Mouse (Mus musculus) mature B cell (primary cell): Measurements from ENCODE around the gene Stn1.
"Not testable (repeated sequence)": the region's sequence is repeated elsewhere in the genome, so short reads cannot be mapped to it uniquely, and the experiment has no call there.

Experiments
- in situ Hi-C: fragments of 300-500 bp; cut with MboI; formaldehyde crosslinking; loops from 2 replicates; pipeline ENCODE4 v1.14.3; 2019

Stn1 gene

DNA sequence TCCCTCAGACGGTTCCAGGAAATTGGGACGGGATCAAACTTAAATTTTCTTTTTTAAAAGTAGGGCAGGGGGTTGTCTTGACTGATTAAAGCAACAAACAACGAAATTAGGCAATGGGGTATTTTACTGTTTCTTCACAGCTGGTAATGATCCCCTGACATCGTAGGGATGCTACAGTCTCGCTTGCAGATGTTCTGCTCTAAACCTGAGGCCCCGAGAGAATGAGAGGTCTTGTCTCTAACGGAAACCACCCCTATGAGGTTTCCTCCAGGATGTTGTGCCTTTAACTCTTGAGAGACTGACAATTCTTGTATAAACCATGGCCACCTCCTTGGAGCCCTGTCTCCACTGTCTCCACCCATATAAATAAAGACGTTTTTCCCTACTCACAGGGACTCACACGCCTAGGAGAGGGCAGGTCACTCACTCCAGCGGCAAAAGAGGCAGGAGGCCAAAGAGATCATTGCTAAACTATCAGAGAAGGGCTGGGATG, at the start of gene Stn1:
Stn1 (minus strand) TSS at position 208 of the 493 bp plus-strand sequence.
- in situ Hi-C loops = no loop called here

- in situ Hi-C loops = no loop called here
Measured at GRCm38 (mm10) chr19:47587009-47587408, 49.7 kb upstream of the Stn1 start.

GRCm38 (mm10) chr19:47585772-47586171, 48.5 kb upstream of the Stn1 start:
- in situ Hi-C loops = no loop called here

GRCm38 (mm10) chr19:47579788-47580631, 42.7 kb upstream of the Stn1 start:
- in situ Hi-C loops = no loop called here

DNA sequence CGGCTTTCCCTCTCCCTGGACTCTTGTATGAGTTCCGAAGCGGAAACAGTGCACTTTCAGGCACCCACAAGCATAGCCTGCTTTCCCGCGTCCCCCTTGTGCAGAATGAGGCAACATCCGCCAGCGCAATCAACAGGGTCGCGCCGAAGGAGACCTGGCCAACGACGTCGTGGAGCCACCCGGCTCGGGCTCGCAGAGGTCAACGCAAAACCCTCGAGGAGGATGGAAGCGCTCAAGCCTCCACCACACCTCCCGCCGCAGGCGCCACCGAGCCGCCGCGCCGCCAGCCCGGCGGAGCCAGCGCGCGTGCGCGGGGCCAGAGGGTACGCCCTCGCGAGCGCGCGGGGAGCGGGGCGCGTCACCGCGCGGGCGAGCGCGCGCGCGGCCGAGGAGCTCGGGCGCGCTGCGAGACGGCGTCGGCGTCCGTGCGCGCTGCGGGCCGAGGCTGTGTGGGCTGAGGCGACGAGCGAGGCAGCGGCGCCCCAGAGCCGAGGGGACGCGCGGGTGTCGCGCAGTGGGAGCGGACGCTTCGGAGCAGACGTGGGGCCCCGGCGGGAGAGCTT, 42.0 kb upstream of the Stn1 start, which contains the start of gene Slk:
Slk (plus strand) TSS at position 454 of the 563 bp plus-strand sequence.
- in situ Hi-C loops = no loop called here

DNA sequence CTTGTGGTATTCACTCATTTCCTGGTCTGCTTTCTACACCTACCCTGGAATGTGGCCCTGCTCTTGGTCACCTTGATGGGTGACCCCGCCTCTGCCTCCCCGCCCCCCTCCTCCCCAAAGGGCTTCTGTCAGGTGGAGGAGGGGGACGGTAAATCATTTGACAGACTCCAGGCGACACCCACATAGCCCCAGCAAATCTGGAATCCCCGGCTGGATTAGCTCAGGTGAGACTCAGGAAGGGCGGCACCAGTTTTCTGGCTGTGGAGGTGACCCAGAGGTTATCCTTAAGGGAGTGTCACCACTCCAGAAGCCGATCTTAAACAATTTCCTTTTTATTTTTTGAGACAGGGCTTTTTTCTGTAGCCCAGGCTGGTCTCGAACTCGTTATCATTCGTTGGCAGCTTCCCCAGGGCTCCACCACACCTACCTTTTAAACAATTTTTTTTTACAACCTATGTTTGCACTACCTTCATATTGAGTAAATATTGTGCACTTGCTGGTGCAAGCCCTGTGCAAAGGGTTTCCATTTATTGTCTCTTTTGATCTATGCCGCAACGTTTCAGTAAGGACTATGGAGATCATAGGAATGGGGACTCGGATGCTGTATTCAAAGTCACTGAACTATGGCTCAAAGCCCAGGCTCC, 41.4 kb upstream of the Stn1 start:
- in situ Hi-C loops = no loop called here

GRCm38 (mm10) chr19:47573718-47574117, 36.4 kb upstream of the Stn1 start:
- in situ Hi-C loops = no loop called here

DNA sequence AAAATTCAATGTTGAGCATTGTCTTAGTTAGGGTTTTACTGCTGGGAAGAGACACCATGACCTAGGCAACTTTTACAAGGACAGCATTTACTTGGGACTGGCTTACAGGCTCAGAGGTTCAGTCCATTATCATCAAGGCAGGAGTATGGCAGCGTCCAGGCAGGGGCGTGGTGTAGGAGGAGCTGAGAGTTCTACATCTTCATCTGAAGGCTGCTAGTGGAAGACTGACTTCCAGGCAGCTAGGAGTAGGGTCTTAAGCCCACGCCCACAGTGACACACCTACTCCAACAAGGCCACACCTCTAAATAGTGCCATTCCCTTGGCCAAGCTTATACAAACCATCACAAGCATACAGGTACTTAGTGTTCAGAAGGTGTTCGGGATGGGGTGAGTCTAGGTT, 34.7 kb upstream of the Stn1 start:
- in situ Hi-C loops = not testable (repeated sequence)

DNA sequence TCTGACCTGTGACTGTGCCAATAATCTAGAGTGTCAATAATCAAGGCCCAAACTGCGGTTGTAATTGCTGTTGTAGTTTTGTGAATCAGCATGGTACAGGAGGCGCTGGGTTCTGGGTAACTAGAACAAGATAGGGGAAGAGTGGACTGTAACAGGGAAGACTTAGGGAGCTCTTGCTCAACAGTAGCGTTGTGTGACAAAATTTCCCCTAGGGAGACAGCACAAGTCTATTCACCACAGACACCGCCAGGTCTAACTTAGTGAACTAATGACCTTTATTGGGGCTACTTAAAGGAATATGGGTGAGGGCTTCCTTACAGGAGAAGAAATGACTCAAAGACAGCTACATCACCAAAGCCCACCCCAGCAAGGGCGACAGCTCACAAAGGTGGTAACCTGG, 32.7 kb upstream of the Stn1 start:
- in situ Hi-C loops = no loop called here

GRCm38 (mm10) chr19:47565994-47566393, 28.7 kb upstream of the Stn1 start:
- in situ Hi-C loops = no loop called here

DNA sequence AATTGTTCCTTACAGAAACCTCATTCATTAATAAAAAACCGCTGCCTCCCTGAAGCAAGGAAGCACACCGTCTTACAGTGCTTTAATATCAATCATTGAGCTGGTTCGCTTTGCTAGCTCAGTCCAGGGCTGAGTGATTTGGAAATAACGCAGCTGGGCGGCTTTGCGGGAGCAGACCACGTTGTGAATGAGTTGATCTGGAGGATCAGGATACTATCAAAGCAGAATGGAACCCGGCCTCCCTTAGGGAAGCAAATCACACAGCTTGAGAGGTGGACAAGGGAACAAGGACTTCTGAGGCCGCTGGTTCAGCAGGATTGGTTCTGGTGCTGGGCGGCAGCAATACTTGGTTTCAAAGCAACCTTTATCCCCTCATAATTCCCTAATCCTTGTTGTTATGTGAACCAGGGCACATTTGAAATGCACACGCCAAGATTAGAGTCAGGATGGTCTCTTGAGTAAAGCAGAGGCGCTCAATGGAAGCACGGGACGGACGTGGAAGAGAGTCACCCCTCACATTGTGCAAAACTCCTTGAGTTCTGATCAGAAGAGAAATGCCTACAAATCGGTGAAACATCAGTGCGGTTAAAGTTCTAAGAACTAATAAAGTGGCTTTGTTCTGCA, 27.8 kb upstream of the Stn1 start:
- in situ Hi-C loops = no loop called here

GRCm38 (mm10) chr19:47563715-47564114, 26.4 kb upstream of the Stn1 start:
- in situ Hi-C loops = no loop called here

GRCm38 (mm10) chr19:47561996-47562441, 24.7 kb upstream of the Stn1 start:
- in situ Hi-C loops = no loop called here

DNA sequence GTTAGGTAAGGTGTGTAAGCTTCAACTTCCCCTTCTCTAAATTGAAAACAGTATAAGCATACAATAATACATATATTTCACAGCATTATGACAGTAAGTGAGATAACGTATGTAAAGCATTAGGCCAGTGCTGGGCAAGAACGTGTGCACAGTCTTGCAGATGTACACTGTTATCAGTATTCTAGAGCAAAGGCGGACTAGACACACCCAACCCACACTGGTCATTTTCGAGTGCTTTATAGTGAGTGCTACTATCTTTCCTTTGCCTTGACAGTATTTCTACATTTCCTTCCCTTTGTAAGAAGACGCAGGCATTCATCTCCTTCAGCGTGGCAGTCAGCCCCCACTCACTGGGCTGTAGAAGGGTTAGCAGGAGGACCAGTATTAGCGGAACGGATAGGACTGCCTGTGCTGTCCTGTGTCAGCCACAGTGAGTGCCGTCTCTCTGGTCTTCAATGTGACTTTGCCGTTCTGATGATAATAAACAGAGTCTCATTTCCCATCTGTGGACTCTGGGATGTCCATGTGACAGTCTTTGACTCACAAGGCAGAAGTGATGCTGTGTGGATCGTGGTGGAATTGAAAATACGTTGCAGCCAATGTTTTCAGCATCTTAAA, 23.3 kb upstream of the Stn1 start:
- in situ Hi-C loops = no loop called here

DNA sequence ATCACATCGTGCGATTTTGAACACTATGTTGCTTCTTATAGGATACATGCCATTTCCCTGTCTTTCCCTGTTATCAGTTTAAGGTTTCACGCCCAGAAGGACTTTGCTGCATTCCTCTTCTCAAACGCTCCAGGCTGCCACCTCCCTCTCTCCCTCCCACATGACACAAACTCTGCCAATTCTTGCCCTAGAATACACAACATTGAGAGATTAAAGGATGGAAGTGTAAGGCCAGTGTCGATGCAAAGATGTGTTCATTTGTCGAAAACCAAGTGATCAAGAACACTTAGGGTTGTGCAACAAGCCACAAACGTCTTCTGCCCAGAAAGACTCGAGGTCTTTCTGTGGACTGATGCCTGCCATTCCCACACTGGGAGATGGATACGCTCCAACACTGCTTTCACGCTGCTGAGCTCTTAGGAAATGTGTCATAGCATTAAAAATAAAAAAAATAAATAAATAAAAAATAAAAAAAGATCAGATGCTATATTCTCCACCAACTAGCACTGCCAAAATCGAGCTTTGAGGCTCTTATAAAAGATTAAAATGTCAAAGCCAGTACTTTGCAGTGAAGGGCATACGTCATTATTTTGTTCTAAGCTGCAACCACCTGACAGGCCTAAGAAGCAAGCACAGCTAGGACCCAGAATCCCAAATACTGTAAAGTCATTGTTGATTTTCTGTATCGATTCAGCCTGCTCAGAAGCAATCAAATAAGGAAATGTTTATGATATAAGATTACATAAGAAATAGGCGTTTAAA, 22.6 kb upstream of the Stn1 start:
- in situ Hi-C loops = no loop called here

- in situ Hi-C loops = no loop called here
Measured at GRCm38 (mm10) chr19:47559145-47559544, 21.8 kb upstream of the Stn1 start.

DNA sequence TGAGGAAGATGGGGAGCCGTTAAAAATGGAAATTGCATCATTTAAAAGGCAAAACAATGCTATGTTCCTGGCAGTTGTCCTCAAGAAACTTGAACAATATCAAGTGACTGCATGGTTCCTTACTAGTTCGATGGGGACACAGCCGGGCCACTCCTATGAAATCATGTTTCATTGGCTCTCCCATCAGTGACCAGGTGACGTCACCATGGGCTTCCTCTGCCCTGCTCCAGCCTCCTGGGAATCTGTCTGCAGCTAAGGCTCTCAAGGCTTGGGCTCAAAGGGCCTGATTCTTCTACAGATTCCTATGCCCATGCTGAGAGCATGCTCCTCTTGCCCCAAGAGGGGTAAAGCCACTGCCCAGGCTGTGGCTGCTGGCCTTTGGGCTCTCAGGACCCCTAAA, 12.3 kb upstream of the Stn1 start:
- in situ Hi-C loops = no loop called here

DNA sequence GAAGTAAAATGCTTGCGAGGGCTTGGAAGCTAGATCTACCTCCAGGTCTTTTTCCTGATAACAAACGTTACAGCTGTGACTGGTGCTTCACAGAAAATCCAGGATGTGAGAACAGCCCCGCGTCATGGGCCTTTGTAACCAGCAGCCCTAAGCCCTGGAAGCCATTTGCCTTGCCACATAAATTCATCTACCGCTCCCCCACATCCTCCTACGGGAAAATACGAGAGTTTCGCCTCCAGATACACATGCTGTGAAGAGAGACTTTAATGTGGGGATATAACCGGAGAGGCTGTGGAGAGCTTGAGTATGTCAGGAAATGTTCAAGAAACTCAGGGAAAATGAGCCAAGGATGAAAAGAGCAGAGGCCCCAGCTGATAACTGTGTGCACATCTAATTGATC, 11.9 kb upstream of the Stn1 start:
- in situ Hi-C loops = no loop called here

DNA sequence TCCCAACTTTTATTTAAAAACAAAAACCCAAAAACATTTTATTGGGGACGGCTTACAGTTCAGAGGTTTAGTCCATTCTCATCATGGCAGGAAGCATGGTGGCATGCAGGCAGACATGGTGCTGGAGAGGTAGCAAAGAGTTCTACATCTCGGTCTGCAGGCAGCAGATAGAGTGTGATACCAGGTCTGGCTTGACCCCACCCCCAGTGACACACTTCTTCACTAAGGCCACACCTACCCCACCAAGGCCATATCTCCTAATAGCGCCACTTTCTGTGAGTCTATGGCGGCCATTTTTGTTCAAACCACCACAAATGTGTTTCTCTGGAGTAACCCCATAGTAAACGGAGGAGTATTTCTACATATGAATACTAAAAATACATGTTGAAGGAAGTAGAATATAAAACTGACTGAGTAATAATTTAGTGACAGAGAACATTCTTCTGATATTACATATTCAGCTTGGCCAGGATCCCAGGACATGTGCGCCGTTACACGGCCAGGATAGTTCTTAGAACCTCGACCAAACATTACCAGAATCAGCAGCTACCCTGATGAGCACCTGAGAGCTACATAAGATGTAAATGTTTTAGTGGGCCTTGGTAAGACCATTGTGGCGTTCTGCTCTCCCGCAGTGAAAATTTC, 11.2 kb upstream of the Stn1 start:
- in situ Hi-C loops = no loop called here

GRCm38 (mm10) chr19:47545528-47545927, 8.2 kb upstream of the Stn1 start:
- in situ Hi-C loops = no loop called here

DNA sequence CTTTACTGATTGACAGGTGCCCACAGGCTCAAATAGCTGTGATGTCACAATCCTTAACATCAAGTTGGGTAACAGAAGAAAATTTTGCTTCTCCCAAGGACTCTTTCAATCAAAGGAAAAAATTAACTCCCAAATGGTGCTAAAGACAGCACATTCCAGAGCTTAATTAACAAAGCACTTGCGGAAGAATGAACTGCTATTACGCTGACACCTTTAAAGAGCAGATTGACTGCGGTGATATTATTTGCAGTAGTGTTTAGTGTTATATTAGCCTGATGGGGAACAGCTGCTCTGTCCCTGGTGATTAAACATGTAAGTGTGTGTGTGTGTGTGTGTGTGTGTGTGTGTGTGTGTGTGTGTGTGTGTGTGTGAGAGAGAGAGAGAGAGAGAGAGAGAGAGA, 7.7 kb upstream of the Stn1 start:
- in situ Hi-C loops = no loop called here
